Mouse (Mus musculus) stomach, embryonic 16.5 days (tissue): ENCODE results near the gene Akr1b10. TPM values are rescaled to one million over a fixed set of nuclear protein-coding genes. Genes with fewer than 3 reads are reported as not detected.
"Not testable (repeated sequence)": the region's sequence is repeated elsewhere in the genome, so short reads cannot be mapped to it uniquely, and the experiment has no call there.

Experiments used
- ATAC-seq: fragments of 200-750 bp; cut with Nextera tagmentation; 2 replicates; pipeline ENCODE4 v1.8.0; 2017; ENCODE audit warnings: moderate number of reproducible peaks, moderate TSS enrichment; ENCODE audit not compliant: insufficient read depth, low FRiP score
- H3K27ac ChIP-seq: fragments of 300-500 bp; sonication (generic); 2 replicates; pipeline ENCODE4 v1.5.1; 2014; ENCODE audit warnings: low read length
- H3K27me3 ChIP-seq: fragments of 300-500 bp; sonication (generic); 2 replicates; pipeline ENCODE4 v1.6.1; 2014; ENCODE audit warnings: low read length, control low read depth, mixed read lengths; ENCODE audit not compliant: control insufficient read depth, insufficient read depth
- H3K36me3 ChIP-seq: fragments of 300-500 bp; sonication (generic); 2 replicates; pipeline ENCODE4 v1.6.1; 2014; ENCODE audit warnings: low read length; ENCODE audit not compliant: control insufficient read depth, insufficient read depth
- H3K4me1 ChIP-seq: fragments of 300-500 bp; sonication (generic); 2 replicates; pipeline ENCODE4 v1.6.1; 2014; ENCODE audit warnings: low read length, control low read depth, mixed read lengths; ENCODE audit not compliant: control insufficient read depth, insufficient read depth
- H3K4me2 ChIP-seq: fragments of 300-500 bp; sonication (generic); 2 replicates; pipeline ENCODE4 v1.6.1; 2014; ENCODE audit warnings: low read depth, low read length, mixed read lengths
- H3K4me3 ChIP-seq: fragments of 300-500 bp; sonication (generic); replicated peaks from 2 replicates; pipeline ENCODE4 v1.5.1; 2014; ENCODE audit warnings: mild to moderate bottlenecking, low read length
- H3K9ac ChIP-seq: fragments of 300-500 bp; sonication (generic); 2 replicates; pipeline ENCODE4 v1.6.1; 2014; ENCODE audit warnings: low read length
- H3K9me3 ChIP-seq: fragments of 300-500 bp; sonication (generic); replicated peaks from 2 replicates; pipeline ENCODE4 v1.6.1; 2016; ENCODE audit warnings: low read length, control low read depth; ENCODE audit not compliant: control insufficient read depth
- WGBS: fragments of 180-500 bp; shearing (Covaris S2); extraction: QIAGEN DNeasy Blood & Tissue Kit; methylation state at CpG from one replicate; pipeline ENCODE4 v1.1.7; 2014; 5-methylcytosine and 5-hydroxymethylcytosine counted together
- polyA plus RNA-seq: library from polyadenylated mRNA; unstranded; fragments of >200 nt; fragmentation: Nextera tagmentation; extraction: Ambion mirVana; gene quantifications from 2 replicates; pipeline ENCODE4 v1.2.1, GENCODE M21; 2015

Gene Akr1b10
- polyA plus RNA-seq, 1 experiment from 2014 or later: 24.9 TPM

- H3K4me3 ChIP-seq: no peak overlapping the region
- no peaks in the 10 kb centered on the region for H3K9me3 ChIP-seq
- peak; percentile 60 for ATAC-seq
- H3K36me3 ChIP-seq: no peaks in the 10 kb centered on the region
- no peaks in the 10 kb centered on the region for H3K27me3 ChIP-seq
- H3K4me2 ChIP-seq: no peak overlapping the region
- H3K27ac ChIP-seq: no peak overlapping the region
- no peak overlapping the region for H3K9ac ChIP-seq
- 68% methylated on average over 12 of the region's 12 CpGs for WGBS
- peaks cover 8% of the 10 kb centered on the region; the same call in 1 of the 2 replicates for H3K4me1 ChIP-seq
These were observed 33.9 kb upstream of the Akr1b10 start for GRCm38 (mm10) chr6:34350037-34350699.

- not testable (repeated sequence) for H3K9ac ChIP-seq, H3K4me3 ChIP-seq, H3K36me3 ChIP-seq, H3K9me3 ChIP-seq, ATAC-seq, H3K27ac ChIP-seq, H3K4me2 ChIP-seq, H3K4me1 ChIP-seq, H3K27me3 ChIP-seq
- 47% methylated on average over 9 of the region's 10 CpGs for WGBS
These were observed 32.5 kb upstream of the Akr1b10 start for GRCm38 (mm10) chr6:34351481-34351880.

- Histone ChIP-seq H3K36me3 (no peaks in the 10 kb centered on the region), H3K4me2 (no peak overlapping the region), H3K4me1 (peaks cover 8% of the 10 kb centered on the region; the same call in 1 of the 2 replicates), H3K4me3 (no peak overlapping the region), H3K9me3 (no peaks in the 10 kb centered on the region), H3K9ac (no peak overlapping the region), H3K27ac (no peak overlapping the region), H3K27me3 (no peaks in the 10 kb centered on the region)
- no peak for ATAC-seq
- WGBS: 82% methylated on average over 3 of the region's 3 CpGs
These were observed 31.6 kb upstream of the Akr1b10 start for GRCm38 (mm10) chr6:34352401-34352800.

- no peak within 1 kb of the TSS for H3K9ac ChIP-seq
- peak within 1 kb of the TSS; percentile 36 for H3K4me2 ChIP-seq
- H3K27me3 ChIP-seq: no peaks in the 10 kb centered on the region
- H3K9me3 ChIP-seq: no peaks in the 10 kb centered on the region
- no peak for ATAC-seq
- H3K4me3 ChIP-seq: peak within 1 kb of the TSS; percentile 12
- H3K36me3 ChIP-seq: no peaks in the 10 kb centered on the region
- H3K27ac ChIP-seq: no peak within 1 kb of the TSS
- 12% methylated on average over 16 of the region's 16 CpGs for WGBS
- H3K4me1 ChIP-seq: peaks cover 8% of the 10 kb centered on the region; the same call in 1 of the 2 replicates
These were observed 30.2 kb upstream of the Akr1b10 start, which contains the start of gene Akr1b8 for GRCm38 (mm10) chr6:34353658-34354353. TSS of gene Akr1b8 (plus strand) at chr6:34354119.

- 70% methylated on average over 8 of the region's 8 CpGs for WGBS
- H3K4me2 ChIP-seq: peak overlapping the region; percentile 36
- no peak overlapping the region for H3K9ac ChIP-seq
- ATAC-seq: no peak
- peak overlapping the region; percentile 12 for H3K4me3 ChIP-seq
- H3K27ac ChIP-seq: no peak overlapping the region
- no peaks in the 10 kb centered on the region for H3K9me3 ChIP-seq
- H3K4me1 ChIP-seq: peaks cover 8% of the 10 kb centered on the region; the same call in 1 of the 2 replicates
- no peaks in the 10 kb centered on the region for H3K36me3 ChIP-seq
- H3K27me3 ChIP-seq: no peaks in the 10 kb centered on the region
These were observed 29.4 kb upstream of the Akr1b10 start for GRCm38 (mm10) chr6:34354354-34355348.

- H3K4me3 ChIP-seq: no peak overlapping the region
These were observed 28.7 kb upstream of the Akr1b10 start for GRCm38 (mm10) chr6:34355349-34355747.

GRCm38 (mm10) chr6:34355841-34356240 lies 28.2 kb upstream of the Akr1b10 start:
- no peak overlapping the region for H3K4me3 ChIP-seq
- H3K4me2 ChIP-seq: no peak overlapping the region
- no peak overlapping the region for H3K27ac ChIP-seq
- H3K9me3 ChIP-seq: no peaks in the 10 kb centered on the region
- no peaks in the 10 kb centered on the region for H3K27me3 ChIP-seq
- H3K36me3 ChIP-seq: no peaks in the 10 kb centered on the region
- H3K9ac ChIP-seq: no peak overlapping the region
- peaks cover 8% of the 10 kb centered on the region; the same call in 1 of the 2 replicates for H3K4me1 ChIP-seq
- WGBS: 80% methylated on average over 9 of the region's 9 CpGs
- ATAC-seq: no peak

More at GRCm38 (mm10) chr6:34355349-34355747, 28.7 kb upstream of the Akr1b10 start:
- peaks cover 8% of the 10 kb centered on the region; the same call in 1 of the 2 replicates for H3K4me1 ChIP-seq
- 57% methylated on average over 6 of the region's 6 CpGs for WGBS
- ATAC-seq: no peak
- no peak overlapping the region for H3K4me2 ChIP-seq
- H3K27ac ChIP-seq: no peak overlapping the region
- H3K9me3 ChIP-seq: no peaks in the 10 kb centered on the region
- no peak overlapping the region for H3K9ac ChIP-seq
- no peaks in the 10 kb centered on the region for H3K36me3 ChIP-seq
- no peaks in the 10 kb centered on the region for H3K27me3 ChIP-seq

GRCm38 (mm10) chr6:34364217-34365136 lies 19.5 kb upstream of the Akr1b10 start:
- no peak overlapping the region for H3K4me3 ChIP-seq
- 84% methylated on average over 12 of the region's 12 CpGs for WGBS

More at GRCm38 (mm10) chr6:34364217-34365136, 19.5 kb upstream of the Akr1b10 start:
- no peak for ATAC-seq
- Histone ChIP-seq H3K36me3 (no peaks in the 10 kb centered on the region), H3K9ac (no peak overlapping the region), H3K4me1 (no peaks in the 10 kb centered on the region), H3K9me3 (no peaks in the 10 kb centered on the region), H3K27me3 (no peaks in the 10 kb centered on the region), H3K27ac (no peak overlapping the region), H3K4me2 (no peak overlapping the region)
